Mouse (Mus musculus): ENCODE data around the gene Tbc1d9b.
"Not testable (repeated sequence)": the region's sequence is repeated elsewhere in the genome, so short reads cannot be mapped to it uniquely, and the experiment has no call there.

Gene Tbc1d9b

DNA sequence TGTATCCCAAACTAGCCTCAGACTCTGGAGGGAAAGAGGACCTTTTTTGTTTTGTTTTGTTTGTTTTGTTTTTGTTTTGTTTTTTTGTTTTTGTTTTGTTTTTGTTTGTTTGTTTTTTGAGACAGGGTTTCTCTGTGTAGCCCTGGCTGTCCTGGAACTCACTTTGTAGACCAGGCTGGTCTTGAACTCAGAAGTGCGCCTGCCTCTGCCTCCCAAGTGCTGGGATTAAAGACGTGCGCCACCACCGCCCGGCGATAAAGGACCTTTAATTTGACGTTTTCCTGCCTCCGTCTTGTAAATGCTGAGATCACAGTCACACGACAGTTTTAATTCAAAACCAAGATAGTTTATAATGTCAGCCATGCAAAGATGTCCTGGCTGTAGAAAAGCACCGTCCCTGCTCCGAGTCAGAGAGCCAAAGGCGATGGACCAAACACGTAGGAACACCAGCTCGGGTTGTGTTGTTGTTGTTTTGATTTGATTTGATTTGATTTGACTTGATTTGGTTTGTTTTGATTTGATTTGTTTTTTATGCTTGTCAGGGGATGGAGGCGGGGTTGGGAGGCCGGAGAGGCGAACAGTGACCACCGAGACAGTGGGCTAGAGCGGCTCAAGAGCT, 43.0 kb downstream of the Tbc1d9b start, which contains the start of gene Mrnip:
Gene Mrnip, plus strand, starts transcription at position 334 of the 619 bp plus-strand sequence.
- in situ Hi-C loops (cut with MboI; ENCODE audit: low sequenced_read_pairs): not testable (repeated sequence)

DNA sequence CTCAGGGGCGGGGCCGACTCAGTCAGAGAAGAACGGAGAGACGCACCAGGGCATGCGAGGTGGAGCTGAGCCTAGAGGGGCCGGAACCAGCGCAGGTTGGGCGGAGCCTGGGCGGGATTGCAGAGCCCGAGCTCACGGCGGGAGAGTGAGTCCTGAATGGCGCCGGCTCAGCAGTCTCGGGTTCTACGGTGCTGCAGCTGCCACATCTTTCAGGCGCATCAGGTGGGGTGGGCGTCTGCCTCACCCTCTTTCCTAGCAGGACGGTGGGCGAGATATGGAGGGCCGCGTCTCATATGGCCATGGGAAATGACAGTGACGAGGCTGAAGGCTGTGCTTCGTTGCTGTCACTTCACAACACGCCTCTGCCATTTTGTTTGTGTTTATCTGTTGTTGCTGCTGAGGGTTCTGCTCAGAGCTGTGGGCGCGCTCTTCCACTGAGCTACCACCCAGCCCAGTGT, 43.6 kb downstream of the Tbc1d9b start:
- in situ Hi-C loops (cut with MboI; ENCODE audit: low sequenced_read_pairs): no loop called here

DNA sequence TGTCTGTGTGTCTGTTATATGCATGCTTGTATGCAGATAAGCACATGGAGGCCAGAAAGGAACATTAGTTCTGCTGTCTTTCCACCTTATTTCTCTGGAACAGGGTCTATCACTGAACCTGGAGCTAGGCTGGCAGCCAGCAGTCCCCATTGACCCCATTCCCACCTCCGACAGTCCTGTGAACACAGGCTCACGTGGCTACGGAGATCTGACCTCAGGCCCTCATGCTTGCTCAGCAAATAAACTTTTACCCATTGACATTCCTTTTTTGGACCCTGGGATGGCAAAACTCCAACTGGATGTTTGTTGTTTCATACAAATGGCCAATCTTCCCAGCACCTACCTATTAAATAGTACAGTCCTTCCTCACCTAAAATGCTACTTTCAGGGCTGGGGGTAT, 45.2 kb downstream of the Tbc1d9b start:
- in situ Hi-C loops (cut with MboI; ENCODE audit: low sequenced_read_pairs): no loop called here

DNA sequence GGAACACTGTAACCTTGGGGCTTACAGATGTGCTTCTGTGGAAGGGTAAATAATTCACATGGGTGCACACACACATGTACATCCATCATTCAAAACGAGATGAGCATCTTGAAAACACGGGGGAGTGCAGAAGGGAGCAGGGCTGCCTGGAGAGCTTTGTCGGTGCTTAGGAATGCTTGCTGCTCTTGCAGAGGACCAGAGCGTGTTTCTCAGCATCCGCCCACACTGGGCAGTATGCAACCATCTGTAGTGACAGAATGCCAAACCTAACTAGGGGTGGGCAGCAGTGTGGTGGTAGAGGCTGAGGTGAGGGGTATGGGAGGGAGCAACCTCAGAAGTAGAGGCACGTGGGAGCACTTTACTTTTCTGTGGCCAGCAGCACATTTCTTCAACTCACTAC, 45.9 kb downstream of the Tbc1d9b start:
- in situ Hi-C loops (cut with MboI; ENCODE audit: low sequenced_read_pairs): no loop called here

DNA sequence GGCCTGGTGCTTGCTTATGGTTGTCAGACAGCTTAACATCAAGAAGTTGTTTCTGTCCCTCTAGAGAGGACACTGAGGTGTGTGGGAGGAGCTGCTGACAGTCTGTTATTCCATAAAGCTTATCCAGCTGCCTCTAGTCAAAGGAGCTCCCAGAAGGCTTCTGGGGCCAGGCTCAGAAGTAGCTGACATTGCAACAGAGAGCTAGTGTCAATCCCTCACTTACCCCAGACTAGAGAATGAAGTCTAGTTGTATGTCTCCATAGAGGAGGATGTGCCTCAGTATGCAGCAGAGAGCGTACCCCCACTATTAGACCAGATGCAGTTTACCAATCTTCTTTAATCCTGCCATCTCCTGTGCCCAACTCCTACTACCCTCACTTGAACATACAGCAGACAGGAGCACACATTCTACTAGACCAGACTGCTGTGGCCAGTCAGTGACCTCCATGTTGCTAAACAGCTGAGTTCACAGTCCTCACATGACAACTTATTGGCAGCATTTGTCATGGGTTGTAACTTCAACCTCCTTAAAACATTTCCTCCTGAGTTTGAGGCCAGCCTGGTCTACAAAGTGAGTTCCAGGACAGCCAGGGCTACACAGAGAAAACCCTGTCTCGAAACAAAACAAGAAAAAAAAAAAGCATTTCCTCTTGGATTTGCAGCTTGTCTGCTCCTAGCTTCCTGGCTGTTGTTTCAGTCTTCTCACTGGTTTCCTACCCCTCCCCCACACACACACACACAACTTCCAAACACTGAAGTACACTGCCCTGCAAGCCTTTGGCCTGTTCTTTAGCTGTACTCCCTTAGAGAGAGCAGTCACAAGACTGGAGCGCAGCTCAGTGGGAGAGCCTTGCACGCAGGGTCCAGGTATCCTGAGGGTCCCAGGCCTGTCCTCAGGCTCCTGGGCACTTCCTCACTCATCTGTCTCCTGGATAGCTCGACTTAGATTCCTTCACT, 47.6 kb downstream of the Tbc1d9b start:
- in situ Hi-C loops (cut with MboI; ENCODE audit: low sequenced_read_pairs): no loop called here

DNA sequence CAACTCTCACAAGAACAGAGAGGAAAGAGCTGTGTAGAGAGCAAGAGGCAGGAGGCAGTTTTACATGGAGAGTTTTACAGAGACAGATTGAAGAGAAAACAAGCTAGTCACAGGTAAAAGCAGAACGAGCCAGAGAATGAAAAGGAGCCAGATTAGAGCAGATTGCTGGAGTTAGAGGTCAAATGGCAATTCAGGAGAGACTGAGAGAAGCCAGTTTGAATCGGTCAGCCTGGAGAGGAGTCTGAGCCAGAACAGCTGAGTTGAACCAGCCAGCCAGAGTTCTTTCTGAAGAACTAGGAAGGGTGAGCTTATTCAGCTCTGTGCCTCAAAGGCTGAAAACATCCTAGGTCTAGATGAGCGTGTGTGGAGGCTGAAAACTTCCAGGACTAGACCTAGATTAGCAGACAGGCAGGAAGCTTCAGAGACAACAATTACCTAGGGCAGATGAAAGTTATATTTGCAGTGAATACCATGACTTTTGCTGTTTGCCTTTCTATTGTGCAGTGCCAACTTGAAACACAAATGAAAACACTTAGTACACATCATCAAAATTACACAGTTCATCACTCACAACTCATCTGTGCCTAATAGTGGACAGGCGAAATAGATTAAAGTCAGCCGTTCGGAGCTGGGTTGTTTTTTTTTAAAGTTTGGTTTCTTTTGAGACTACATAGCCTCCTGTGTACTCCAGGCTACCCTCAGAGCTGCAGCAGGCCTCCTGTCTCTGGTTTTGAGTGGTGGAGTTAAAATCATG, 49.5 kb downstream of the Tbc1d9b start:
- in situ Hi-C loops (cut with MboI; ENCODE audit: low sequenced_read_pairs): no loop called here

DNA sequence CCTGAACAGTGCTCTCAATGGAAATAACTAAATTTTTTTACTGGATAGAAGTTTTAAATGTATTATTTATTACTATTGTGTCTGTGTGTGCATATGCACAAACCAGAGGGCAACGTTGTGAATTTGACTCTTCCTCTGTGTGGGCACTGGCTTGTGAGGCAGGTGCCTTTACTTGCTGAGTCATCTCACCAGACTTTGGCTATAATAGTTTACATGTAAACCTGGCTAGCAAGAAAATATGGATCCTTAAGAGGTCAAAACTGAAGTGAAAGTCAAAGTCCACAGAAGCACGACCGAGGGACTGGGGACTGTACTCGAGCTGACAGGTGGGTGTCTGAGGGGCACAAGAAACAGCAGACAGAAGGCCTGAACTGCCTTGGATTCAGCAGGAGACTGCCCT, 51.5 kb downstream of the Tbc1d9b start:
- in situ Hi-C loops (cut with MboI; ENCODE audit: low sequenced_read_pairs): no loop called here

DNA sequence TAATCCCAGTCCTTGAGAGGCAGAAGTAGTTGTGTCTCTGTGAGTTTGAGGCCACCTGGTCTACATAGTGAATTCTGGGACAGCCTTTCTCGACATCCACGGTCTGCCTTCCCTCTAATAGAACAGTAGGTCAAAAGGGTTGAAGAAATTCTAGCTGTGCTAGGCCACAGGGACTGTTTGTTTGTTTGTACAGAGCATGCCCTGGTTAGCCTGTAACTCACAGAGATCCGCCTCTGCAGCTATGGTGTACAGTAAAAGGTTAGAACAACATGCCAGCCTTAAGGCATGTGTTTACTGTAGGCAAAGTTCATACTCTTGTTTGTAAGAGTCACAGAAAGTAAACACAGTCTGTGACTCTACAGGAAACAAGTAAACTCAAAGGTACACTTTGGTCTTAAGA, 53.6 kb downstream of the Tbc1d9b start:
- in situ Hi-C loops (cut with MboI; ENCODE audit: low sequenced_read_pairs): no loop called here

DNA sequence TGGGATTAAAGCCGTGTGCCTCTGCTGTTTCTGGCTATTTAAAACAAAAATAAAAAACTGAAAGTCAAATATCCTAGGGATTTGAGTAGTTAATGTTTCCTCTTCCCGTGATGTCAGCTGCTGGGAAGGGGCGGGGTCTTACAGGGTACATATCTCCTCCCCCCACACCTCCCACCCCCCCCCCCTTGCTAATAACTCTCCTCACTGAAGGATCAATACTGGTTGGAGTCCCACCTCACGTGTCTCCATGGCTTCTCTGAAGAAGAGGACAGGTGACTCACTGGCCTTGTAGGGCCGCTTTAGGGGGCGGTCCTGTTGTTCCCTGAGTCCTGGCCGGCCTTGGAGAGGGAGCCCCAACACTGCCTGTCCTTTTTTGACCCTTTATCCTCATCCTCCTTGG, 57.5 kb downstream of the Tbc1d9b start:
- in situ Hi-C loops (cut with MboI; ENCODE audit: low sequenced_read_pairs): no loop called here

DNA sequence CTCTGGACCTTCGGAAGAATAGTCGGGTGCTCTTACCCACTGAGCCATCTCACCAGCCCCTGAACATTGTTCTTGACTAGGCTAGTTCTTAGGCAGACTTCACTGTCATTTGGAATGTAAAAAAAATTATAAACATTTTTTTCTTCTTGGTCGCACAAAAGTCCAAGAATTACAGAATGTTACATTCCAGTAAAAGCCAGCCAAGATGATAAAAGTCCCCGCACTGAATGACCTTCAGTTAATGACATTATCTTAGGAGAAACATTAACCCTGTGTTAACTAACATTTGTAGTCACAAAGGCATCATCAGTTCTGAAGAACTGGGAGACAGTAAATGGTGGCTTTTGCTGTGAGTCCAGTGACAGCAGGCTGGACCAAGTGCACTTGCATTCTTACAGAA, 59.2 kb downstream of the Tbc1d9b start:
- in situ Hi-C loops (cut with MboI; ENCODE audit: low sequenced_read_pairs): no loop called here

DNA sequence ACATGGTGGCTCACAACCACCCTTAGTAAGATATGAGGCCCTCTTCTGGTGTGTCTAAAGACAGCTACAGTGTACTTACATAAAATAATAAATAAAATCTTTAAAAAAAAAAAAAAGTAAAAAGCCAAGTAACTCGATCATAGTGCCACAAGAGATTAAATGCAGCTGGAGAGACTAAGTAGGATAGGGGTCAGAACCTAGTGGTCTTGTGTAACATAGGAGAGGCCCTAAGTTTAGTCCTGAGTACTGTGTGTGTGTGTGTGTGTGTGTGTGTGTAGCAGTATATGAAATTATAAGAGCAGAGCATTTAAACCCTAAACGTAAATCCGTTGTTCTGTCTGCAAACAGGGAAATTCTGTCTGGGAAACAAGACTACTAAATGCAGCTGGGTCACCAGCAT, 61.1 kb downstream of the Tbc1d9b start:
- in situ Hi-C loops (cut with MboI; ENCODE audit: low sequenced_read_pairs): no loop called here

DNA sequence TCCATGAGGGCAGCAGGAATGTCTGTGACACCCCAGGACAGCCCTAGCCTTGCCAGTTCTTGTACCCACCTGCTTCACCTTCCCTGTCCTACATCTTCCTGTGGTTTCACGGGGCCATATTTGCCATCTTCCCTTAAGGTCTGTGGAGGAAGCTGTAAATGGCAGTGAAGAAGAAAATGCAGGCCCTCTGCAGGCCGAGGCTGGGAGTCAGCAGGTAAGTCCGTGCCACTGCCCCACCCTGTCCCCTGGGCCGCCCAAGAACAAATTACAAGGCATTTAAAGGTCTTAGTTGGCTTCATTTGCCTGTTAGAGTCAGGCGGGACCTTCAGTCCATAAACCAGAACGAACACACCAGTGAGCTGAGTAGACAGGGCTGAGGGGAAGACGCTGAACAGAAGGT, 62.9 kb downstream of the Tbc1d9b start:
- in situ Hi-C loops (cut with MboI; ENCODE audit: low sequenced_read_pairs): no loop called here

DNA sequence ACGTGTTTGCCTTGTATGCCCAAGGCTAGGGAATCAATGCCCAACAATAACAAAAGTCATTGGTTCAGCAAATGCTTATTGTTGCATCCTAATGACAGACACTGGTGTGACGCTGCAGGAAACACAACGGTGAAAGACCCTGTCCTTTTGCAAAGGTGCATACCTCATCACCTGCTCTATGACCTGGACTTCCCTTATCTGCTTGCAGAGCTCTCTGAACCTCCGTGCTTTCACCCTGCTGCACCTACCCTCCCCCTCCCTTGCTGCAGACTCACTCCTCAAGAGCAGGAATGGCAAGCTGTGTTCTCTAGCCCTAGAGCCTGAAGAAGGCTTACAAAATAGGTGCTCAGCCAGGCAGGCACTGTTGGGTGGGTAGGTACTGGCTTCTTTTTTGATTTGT, 63.6 kb downstream of the Tbc1d9b start:
- in situ Hi-C loops (cut with MboI; ENCODE audit: low sequenced_read_pairs): no loop called here

DNA sequence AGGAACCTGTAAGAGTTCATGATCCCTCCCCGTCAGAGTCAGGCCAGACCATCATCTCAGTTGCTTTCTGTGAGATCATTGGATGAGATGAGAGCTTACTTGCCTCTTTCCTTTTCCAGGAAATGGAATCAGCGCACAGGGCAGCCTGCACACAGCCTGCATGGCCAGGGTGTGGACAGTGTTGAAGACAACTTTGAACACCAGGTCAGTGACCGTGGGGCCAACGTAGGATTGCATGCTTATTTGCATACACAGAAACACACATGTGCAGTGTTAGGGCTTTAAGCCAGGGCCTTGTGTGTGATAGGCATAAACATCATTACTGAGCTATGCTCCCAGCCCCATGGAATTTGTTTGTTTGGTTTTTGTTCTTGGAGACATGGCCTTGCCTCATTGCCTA, 66.3 kb downstream of the Tbc1d9b start:
- in situ Hi-C loops (cut with MboI; ENCODE audit: low sequenced_read_pairs): no loop called here

DNA sequence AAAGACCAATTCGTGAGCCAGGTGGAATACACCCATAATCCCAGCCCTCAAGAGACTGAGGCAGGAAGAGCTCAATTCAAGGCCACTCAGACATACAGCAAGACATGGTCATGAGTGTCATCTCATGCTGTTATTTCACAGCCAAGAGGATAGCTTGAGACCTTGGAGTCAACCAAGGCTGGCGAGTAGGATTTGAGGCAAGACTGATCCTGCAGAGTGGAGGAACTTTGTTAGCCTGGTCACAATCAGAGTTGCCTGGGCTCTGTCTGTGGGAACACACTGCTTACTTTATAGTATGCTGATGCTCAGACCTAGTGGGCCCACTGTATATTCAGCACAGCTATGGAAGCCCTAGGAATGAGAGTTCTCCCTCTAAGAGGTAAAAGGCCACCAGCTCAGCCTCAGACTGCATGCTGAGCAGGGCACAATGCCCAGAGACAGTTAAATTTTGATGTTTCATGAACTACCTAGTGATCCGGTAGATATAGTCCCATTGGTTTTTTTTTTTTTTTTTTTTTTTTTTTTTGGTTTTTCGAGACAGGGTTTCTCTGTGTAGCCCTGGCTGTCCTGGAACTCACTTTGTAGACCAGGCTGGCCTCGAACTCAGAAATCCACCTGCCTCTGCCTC, 67.1 kb downstream of the Tbc1d9b start:
- in situ Hi-C loops (cut with MboI; ENCODE audit: low sequenced_read_pairs): no loop called here

DNA sequence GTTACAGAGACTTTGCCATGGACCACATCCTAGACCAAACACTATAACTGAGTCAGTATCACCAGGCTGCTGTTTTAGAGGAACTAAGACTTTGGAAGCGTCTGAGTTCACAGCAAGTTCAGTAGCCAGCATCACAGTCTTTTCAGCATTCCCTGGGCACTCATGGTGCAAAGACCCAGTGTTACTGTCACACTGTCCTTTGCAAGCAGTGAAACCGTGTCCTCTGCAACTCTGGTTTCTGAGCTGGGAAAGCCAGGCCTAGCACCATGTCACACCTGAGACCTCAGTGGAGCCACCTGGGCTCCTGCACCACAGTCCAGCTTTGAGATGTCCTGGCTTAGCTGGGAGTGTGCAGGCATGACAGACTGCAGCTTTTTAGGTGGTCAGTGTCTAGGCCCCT, 67.7 kb downstream of the Tbc1d9b start:
- in situ Hi-C loops (cut with MboI; ENCODE audit: low sequenced_read_pairs): no loop called here

DNA sequence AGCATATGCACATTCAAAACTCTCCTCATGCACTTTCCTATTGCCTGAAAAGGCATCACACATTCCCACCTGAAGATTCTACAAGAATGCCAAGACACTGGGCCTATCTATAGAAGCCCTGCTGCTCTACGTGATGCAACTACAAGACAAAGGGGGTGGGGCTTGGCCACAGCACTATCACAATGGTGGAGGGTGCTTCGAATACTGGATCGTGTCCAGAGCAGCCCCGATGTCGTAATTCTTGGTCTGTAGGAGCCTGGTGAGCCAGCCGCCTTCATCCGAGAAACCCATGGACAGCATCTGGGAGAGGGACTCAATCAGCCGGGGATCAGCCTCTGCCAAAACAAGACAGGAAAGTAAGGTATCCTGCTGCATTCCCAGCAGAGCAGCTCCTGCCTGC, 69.4 kb downstream of the Tbc1d9b start:
- in situ Hi-C loops (cut with MboI; ENCODE audit: low sequenced_read_pairs): no loop called here

DNA sequence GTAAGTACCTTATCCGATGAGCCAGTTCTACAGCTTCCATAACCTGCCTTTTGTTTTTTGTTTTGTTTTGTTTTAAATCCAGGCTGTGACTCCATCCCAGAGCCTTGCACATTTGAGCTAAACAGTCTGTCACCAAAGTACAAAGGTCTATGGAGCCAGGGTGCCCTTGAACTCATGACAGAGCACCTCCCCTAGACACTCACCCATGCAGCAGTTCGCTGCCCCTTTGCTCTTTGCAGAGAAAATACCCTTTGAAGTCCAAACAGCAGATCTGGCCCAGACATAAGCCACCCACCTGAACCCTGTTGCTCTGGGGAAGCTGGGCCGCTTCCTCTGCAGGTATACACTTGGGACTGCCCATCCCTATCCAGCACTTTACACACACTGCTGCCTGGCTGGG, 70.4 kb downstream of the Tbc1d9b start:
- in situ Hi-C loops (cut with MboI; ENCODE audit: low sequenced_read_pairs): no loop called here

DNA sequence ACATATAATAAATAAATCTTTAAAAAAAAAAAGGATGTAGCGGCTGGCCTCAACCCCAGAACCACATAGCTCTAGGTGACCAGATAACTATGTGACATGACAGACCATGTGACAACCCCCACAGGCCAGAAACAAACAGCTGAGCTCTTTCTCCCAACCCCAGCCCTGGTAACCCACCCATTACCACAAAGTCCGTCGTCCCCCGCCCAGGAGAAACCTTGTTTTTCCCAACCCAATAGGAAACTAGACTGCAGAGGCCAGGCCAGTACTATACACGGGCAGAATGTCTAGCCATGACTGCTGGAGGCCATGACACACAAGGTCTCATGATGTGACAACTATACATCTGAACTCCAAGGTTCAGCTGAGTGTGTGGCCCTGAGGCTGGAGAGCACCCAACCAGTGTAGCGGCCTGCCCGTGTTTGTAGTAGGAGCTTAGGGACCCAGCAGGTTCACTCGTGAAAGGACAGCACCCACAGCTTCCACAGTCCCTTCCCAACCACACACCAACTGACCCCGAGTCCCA, 72.2 kb downstream of the Tbc1d9b start:
- in situ Hi-C loops (cut with MboI; ENCODE audit: low sequenced_read_pairs): no loop called here

DNA sequence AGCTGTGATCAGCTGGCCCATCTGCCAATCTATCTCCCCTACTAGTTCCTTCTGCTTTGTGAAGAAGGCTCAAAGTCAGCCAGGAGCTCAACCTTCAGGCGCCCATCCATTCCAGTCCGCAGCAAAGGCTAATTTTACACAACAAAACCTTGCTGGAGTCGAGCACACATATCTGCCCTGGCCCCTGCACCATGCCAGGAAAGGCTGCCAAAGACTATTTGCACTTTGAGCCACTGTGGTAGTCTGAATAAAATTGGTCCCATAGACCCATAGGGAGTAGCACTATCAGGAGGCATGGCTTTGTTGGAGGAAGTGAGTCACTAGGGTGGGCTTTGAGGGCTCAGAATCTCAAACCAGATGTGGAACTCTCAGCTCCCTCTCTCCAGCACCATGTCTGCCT, 74.2 kb downstream of the Tbc1d9b start:
- in situ Hi-C loops (cut with MboI; ENCODE audit: low sequenced_read_pairs): no loop called here

DNA sequence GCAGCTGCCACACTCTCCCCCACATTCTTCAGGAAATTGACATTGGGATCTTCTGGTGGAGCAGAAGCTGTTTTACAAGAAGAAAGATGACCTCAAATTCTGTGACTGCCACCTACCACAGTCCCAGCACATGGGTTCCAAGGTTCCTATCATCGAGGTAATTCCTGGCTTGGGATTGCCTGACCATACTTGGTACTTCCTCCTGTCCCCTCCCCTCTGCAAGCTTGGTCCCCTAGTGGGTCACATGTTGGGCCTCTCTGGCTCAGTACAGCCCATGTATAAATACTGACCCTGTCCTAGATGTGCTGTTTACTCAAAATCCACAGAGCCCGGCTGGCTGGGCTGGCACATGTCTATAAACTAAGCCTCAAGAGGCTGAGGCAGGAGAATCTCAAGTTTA, 74.8 kb downstream of the Tbc1d9b start:
- in situ Hi-C loops (cut with MboI; ENCODE audit: low sequenced_read_pairs): no loop called here

Measured in CH12F3 (cell line).